Mouse (Mus musculus): Measurements from ENCODE around the gene Hk1.

Gene Hk1

DNA sequence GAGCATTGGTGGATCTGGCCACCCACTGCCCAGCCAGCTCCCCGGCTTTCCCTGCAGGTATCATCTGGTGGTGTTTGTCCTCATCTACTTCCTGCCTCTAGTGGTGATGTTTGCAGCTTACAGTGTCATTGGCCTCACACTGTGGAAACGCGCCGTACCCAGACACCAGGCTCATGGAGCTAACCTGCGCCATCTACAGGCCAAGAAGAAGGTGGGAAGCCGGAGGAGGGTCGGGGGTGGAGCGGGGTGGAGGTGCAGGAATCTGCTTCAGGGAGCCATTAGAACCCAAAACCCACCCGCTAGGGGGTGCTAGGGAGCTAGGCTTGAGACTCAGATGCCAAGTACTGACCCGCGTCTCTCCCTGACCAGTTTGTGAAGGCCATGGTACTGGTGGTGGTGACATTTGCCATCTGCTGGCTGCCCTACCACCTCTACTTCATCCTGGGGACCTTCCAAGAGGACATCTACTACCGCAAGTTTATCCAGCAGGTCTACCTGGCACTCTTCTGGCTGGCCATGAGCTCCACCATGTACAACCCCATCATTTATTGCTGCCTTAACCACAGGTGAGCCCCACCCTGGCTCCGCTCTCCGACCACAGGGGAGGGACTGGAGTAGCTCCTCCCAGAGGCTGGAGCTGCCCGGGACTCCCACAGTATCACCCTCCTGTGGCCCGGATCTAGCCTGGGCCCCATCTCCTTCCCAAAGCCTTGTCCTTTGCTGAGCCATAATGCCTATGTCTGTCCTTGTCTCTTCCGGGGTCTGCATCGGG, 118.4 kb downstream of the Hk1 start:
- DNase-seq = peak; percentile 71

DNA sequence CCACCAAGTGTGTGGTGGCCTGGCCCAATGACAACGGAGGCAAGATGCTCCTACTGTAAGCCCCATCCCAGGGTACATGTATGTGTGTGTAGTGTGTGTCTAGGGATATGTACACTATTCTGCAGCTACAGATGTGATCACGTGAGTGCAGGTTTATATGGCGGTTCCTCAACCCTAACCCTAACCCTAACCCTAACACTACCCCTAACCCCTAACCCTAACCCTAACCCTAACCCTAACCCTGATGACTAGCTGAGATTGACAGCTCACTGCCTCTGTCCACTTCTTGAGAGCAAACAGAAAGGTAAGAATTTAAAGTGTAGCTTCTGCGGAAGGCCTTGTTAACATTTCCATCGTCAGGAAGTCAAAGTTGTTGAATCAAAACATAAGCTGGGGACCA, 121.4 kb downstream of the Hk1 start:
- DNase-seq = no peak

DNA sequence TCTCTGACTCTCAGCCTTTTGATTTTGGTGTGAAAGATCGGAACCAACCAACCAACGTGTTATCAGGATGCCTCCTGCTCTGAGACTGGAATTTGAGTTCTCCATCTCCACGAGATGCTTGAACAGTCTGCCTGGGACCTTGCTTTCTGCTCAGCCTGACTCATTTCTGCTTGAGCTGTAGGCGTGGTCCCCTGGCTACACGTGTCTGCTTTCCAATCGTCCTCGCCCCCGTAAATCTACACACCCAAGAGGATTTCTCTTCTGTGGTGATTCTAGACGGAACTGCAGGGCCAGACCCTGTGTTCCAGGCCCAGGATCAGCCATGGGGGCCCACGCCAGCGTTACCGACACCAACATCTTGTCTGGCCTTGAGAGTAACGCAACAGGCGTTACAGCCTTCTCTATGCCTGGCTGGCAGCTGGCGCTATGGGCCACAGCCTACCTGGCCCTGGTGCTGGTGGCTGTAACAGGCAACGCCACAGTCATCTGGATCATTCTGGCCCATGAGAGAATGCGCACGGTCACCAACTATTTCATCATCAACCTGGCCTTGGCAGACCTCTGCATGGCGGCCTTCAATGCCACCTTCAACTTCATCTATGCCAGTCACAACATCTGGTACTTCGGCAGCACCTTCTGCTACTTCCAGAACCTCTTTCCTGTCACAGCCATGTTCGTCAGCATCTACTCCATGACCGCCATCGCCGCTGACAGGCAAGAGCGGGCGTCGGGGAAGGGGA, 127.0 kb downstream of the Hk1 start:
- no peak for DNase-seq

DNA sequence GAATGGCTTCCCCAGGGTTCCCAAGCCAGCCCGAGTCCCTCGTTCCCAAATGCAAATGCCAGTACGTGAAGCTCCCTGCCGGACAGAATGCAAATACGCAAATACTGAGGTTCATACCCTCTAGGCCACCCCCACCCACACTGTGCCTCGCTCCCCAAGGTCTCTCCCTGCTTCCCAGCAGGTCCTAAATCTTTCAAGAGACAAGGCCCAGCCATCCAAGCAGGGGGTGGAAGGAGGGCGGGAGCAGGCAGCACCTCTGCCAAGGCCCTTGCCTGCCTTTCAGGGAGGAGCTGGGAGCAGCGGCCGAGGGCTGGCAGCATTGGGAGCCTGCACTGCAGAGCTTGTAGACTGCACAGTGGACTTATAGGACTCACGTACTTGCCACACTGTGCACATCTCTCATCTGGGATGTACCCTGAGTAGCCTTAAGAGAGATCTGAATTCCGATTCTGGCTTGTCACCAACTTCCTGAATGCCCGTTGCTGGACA, 127.7 kb downstream of the Hk1 start, which contains the start of gene Tacr2:
TSS of gene Tacr2 (plus strand) at position 439 of the 489 bp plus-strand sequence.
- DNase-seq = no peak

DNA sequence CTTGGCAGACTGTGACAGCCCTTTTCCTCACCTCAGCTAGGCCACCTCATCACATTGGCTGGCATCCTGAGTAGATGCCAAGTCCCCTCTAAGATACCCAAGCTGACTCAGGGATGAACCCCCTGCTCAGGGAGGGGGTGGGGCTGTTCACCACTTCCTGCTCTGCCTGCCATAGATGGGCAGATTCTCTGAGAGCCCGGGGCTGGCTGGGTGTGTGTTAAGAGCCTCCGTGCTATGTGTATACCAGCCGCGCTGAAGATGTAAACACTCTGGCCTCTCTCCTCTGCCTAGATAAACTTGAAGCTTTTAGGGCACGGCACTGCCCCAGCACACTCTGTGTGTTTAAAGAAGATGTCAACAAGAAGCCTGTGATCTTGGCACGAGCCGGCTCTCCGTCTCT, 131.9 kb downstream of the Hk1 start:
- no peak for DNase-seq

DNA sequence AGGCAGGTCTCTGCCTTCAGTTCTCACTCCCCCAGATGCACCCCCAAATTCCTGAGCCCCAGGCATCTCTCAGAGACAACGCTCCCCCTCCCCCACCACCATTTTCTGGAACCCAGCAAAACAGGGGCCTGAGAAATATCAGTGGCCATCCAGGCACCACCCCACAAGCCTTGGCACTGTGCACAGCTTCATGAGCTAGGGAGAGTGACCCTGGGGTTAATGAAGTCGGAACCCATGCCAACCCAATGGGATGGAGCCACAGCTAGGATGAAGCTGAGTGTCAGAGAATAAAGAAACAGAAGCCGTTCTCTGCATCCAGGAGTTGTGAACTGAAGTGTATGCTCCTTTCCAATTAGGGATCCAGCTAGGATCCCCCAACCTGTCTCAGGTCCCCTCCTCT, 132.6 kb downstream of the Hk1 start:
- DNase-seq = no peak

DNA sequence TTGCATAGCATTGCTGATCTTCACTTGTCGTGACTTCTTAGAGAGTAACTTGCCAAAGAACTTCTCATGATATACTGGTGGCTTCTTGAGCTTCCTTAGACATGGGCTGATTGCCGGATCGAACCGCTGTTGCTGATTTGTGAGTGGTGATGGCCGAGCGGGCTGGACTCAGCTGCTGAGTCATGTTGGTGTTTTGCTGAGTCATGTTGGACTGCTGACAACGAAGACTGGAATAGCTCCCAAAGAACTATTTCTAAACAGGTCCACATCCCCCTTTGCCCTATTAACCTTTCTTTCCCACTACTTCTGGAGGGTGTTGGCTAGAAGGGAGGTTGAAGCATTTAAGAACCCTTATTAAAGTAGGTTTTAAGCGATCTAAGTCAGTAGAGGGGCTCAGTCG, 135.6 kb downstream of the Hk1 start:
- DNase-seq = no peak

DNA sequence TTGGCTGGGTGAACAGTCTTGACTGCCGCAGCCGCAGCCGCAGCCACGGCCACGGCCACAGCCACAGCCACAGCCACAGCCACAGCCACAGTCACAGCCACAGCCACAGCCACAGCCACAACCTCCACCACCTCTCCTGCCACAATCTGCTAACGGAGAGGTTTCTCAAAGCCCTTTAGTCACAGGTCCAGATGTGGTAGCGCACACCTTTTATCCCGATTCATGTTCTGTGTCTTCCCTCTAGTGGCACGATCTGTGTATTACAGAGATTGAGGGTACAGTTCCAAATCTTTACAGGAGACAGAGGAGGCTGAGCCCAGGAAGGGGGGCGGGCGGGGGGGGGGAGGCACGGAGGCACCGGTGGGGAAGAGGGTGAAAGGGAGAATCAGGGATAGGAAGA, 136.8 kb downstream of the Hk1 start:
- peak; percentile 48 for DNase-seq

DNA sequence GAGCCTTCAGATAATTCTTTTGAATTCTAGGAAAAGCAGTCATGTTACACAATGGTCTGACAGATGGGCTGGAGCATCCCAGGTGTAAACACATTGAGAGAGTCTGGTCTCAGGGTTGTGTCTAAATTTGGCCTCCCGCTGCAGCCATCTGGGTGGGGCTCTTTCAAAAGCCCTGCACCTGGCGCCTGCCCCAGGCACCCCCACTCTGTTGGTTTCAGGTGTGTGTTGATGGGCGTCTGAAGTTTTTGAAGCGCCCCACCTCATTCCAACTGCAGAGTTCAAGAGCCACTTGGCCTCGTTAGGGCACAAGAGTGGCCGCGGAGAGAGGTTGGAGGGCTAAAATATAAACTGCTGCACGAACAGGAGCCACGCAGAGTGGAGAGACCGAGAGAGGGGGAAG, 137.3 kb downstream of the Hk1 start:
- no peak for DNase-seq

DNA sequence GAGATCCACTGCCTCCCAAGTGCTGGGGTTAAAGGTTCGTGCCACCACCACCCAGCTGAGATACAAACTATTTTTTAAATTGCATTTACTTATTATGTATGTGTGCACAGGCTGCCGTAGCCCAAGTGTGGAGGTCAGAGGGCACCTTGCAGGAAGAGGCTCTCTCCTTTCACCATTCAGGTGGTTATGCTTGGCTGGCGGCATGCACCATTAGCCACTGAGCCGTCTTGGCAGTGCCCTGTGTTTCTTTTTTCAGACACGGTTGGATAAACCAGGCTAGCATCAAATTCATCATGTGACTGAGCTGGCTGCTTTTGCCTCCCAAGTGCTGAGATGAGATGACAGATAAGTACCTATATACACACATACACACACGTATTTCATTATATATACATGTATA, 140.4 kb downstream of the Hk1 start:
- no peak for DNase-seq

DNA sequence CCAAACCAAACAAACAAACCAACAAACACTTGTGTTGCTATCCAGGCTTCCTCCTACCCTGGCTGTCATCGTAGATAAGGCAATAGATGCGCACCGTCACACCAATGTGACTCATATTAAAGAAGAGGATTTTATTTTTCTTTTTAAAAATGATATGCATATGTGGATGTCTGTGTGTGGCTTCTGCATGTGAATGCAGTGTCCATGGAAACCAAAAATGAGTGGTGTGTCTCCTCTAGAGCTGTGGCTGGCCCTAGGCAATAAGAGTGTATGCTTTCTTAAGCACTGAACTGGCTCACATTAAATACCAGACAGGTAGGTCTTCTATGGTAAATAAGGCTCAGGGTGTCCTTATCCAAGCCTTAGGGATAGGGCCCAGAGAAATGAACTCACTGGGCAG, 141.0 kb downstream of the Hk1 start:
- no peak for DNase-seq

DNA sequence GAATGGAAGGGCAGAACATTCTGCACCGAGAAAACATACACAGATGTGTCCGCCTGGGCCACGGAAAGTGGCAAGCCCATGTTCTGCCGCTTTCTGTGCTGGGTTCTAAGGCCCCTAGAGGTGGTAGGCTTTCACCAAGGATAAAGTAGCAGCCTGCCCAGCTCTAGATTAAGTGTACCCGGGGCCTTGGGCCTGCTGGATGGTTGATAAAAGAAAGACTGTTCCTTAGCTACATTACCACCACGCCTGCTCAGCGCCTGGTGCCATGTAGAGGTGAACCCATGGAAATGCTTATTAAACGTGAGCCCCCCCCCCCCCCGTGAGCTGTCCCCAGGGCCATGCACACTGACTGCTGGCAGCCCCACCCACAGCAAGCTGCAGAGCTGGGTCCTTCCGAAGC, 142.5 kb downstream of the Hk1 start:
- DNase-seq = no peak

DNA sequence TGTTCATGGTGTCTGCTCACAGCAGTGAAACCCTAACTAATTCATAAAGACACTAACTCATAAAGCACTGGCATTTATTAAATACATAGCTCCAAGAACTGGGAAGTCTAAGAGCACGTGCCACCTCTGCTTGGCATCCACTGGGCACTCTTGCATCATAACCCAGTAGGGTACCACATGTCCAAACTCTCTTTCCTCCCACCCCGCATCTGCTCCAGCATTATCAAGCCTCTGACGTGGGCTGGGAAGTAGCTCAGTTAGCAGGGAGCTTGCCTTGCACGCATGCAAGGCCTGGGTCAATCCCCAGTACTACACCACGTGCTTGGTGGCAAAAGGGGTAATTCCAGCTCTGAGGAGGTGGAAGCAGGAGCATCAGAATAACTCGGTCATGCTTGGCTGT, 143.5 kb downstream of the Hk1 start:
- no peak for DNase-seq

DNA sequence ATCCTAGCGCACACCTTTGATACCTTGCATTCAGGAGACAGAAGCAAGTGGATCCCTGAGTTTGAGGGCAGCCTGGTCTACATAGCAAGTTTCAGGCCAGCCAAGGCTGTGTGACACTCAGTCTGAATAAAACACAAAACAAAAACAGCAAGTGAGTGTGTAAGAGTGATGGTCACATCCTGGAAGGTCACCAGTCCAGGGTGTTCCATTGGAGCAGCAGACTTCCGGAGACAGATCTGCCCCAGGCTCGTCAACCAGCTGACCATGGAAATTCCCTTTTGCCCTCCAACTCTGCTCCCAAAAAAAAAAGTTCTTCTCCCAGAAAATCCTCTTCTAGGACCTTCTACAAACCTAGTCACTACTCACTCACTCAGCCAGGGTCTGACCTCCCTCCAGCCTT, 147.9 kb downstream of the Hk1 start:
- no peak for DNase-seq

DNA sequence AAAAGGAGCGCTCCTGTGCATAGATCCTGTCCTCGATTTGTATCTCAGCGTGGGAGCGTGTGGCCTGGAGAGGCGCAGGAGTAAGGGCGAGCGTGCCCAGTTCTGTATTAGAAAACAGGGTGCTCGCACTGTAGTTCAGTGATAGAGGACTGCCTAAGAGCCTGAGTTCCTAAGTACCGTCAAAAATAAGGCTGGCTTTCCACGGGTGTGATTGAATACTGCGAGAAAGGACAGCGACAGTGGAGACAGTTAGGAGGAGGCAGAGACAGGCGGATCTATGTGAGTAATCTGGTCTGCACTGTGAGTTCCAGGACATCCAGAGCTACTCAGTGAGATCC, 148.3 kb downstream of the Hk1 start:
- DNase-seq = no peak

DNA sequence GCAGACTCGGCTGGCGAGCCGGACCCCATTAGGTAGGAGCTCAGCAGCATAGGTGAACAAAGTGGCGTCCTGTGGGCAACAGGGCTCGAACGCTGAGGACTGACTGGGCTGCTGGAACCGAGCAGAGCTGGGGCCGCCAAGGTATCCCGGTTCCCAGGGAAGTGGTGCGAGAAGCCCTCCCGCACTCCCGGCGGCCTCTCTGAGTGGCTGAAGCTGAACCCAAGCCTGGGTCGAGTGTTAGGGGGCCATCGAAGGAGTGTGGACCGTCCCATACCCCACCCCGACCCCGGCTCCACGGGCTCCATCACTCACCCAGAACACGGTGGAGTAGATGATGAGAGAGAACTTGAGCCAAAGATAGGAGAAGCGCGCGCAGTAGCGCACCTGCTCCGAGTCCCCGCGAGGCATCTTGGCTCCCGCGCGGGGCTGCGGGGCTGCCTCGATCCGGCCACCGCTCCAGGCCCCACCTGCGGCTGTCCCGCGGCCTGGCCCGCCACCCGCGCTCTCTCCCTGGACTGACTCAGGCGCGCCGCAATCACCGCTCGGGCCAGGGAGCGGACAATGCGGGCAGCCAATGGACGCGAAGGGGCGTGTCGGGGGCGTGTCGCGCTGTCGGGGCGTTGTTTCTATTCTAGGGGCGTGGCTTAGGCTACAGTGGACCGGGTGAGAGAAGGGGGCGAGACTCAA, 148.9 kb downstream of the Hk1 start, which contains the start of gene Tspan15:
TSS of gene Tspan15 (minus strand) at position 544 of the 687 bp plus-strand sequence.
- DNase-seq = peak; percentile 94

DNA sequence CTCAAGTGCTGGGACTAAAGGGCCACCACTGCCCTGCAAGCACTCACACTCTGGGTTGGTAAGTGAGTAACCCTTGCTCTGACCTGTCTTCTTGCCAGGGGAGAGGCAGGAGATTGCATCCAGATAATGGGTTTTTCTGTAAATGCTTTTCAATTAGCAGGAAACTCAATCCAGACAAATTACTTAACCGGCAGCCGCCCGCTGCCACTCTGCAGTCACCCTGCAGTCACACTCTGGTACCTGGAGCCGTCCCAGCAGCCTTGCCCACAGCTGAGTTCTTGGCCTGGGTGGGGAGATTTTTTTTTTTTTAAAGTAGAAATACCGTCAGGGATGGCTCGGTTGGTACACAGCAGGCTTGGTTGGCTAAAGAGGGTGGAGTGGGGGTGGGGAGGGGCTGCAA, 151.6 kb downstream of the Hk1 start:
- no peak for DNase-seq

DNA sequence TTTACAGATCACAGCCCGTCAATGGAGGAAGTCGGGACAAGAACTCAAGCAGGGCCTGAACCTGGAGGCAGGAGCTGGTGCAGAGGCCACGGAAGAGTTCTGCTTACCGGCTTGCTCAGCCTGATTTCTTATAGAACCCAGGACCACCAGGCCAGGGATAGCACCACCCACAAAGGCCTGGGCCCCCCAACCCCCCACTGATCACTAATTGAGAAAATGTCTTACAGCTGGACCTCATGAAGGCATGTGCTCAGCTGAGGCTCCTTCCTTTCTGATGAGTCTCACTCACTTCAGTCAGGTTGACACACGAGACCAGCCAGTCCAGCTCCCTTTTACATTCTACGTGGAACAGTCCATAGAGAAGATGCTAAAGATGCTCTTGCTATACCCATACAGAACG, 153.9 kb downstream of the Hk1 start:
- no peak for DNase-seq

DNA sequence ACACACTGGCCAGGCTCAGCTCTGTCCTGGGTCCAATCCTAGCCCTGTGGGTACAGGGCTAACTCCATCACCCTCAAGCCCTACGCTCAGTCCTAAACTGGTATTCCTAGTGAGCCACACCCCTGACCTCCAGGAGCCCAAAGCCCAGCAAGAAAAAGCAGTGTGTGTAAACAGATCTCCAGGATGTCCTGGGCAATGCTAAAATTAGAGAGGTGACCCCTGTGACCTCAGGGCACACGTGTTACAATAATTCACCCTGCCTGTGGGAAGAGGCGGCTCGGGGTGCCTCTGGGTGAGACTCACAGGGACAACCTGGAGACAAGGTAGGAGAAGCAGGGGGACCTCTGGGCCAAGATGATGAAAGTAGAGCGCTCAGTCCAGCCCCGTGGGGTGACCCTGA, 155.5 kb downstream of the Hk1 start:
- DNase-seq = no peak

DNA sequence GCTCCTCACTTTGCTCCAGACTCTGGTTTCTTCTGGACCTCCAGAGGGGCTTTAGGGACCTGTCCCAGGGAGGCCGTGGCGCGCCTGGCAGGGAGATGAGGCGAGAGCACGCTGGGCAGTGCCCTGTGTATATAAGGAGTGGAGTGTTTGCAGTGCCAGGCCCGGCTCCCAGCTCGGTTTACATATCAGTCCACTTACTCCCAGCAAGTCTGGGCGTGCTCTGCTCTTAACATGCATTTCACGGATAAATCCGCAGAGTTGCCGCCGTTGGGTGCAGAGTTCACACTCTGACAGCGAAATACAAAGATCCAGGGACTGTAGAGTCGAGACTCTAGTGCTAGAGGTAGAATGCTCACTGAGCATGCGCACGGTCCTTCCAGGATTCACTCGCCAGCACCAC, 156.9 kb downstream of the Hk1 start:
- no peak for DNase-seq

DNA sequence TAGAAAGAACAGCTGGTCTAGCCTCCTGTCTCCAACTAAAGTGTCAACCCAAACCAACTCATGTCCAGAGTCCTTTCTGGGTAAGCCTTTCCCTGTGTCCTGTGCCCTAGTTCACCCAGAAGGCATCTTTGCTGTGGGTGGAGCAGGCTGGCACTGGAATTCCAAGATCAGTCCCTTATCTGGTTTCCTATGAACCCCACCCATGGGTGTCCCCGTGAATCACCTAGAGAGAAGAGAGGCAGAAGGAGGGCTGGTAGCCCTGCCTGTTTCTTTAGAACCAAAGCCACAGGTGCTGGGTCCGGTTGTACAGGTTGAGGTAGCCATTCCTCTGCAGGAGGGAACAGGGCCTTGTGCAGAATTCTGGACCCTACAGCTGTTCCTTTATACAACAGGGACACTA, 158.1 kb downstream of the Hk1 start:
- DNase-seq = no peak

DNA sequence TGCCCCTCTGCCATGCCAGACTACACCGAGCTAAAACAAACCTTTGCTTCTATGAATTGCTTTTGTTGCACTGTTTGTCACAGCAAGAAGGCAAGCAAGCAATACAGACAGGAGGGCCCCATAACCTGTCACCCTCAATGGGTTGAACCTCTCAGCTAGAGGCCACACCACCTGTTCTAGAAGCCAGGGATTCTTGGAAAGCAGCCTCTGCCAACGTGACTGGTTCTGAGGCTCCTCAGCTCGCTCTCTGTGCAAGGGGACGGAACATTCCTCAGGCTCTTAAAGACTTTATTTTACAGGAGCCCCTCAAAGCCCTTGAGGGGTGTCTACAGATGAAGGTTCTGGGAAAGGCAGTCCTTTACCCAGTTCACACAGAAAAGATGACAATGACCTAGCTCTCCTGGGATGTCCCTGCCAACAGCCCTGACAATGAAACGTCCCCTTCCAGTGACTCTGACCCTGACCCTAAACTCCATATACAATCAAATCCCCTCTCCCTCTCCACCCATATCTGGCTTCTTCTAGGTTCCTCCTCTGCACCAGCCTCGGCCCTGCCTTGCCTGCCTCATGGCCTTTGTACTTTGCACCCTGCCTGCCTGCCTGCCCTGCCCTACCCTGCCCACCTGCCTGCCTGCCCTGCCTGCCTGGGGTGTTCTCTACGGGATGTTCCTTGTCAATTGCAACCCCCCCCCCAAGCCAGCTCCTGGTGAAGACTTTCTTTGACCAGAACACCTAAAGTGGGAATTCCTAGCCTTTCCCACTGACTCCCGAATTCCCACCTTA, 158.8 kb downstream of the Hk1 start:
- no peak for DNase-seq
